7 mouse cellular contexts compared by ENCODE assay signal in the genomic region with DNA sequence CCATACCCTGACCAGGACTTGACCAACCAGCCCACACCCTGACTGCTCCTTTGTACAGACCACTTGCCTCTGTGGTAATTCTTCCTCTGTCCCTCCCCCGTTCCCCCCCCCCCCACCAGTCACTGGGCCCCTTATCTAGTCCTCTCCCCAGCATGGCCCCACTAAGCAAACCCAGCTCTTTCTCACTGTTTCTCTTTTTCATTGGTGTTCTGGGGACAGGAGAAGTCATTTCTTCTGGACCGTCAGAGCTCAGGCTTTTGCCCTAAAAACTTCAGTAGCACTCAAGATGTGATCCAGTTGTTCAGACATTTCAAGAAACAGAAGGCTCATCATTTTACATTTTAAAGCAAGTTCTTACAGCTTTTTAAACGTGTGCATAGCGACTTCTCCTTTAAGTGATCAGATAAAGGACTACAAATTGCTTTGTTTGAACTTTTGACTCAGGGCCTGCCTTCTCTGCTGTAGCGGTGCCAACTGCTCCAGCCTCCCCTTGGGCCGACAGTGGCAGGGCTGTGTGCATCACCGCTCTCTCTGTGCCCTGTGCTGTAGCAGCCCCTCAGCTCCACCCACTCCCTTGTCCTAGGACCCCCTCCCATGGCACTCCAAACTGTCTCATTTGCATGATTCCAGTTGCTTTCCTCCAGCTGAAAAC. TPM values are rescaled to one million over a fixed set of nuclear protein-coding genes. Genes with fewer than 3 reads are reported as not detected.
DNase-seq lines count a peak whose midpoint lies in the region; TF ChIP-seq lines count a peak whose summit lies in the region.

No protein-coding gene starts in this region.

- H3K4me3 ChIP-seq in layer of hippocampus, adult 2 months = no peak overlapping the region
- H3K4me3 ChIP-seq in embryonic fibroblast, embryonic 13.5 days (ENCODE audit: insufficient read depth, low read length) = no peak overlapping the region
- H3K4me3 ChIP-seq in megakaryocyte, embryonic 14.5 days (replicated peaks) = peak overlapping the region; percentile 88

- no peak for TF ChIP-seq CTCF in layer of hippocampus, adult 2 months (conservative IDR thresholded peaks at IDR 0.05)
- TF ChIP-seq CTCF in embryonic fibroblast, embryonic 13.5 days (IDR thresholded peaks at IDR 0.05; ENCODE audit: borderline replicate concordance, insufficient read depth, low read length) = no peak

- H3K36me3 ChIP-seq in megakaryocyte, embryonic 14.5 days (replicated peaks; ENCODE audit: low read length) = no peaks in the 10 kb centered on the region

- TF ChIP-seq POLR2A in embryonic fibroblast, embryonic 13.5 days (IDR thresholded peaks at IDR 0.05; ENCODE audit: low read depth, low read length) = no peak

- H3K9me3 ChIP-seq in megakaryocyte, embryonic 14.5 days = no peaks in the 10 kb centered on the region

- H3K4me1 ChIP-seq in embryonic fibroblast, embryonic 13.5 days (ENCODE audit: control insufficient read depth, insufficient read depth, low read length) = peaks cover 3% of the 10 kb centered on the region; the same call in 1 of the 2 replicates
- peaks cover 57% of the 10 kb centered on the region for H3K4me1 ChIP-seq in megakaryocyte, embryonic 14.5 days

- H3K27ac ChIP-seq in layer of hippocampus, adult 2 months = 0 out of 2 replicates have a peak overlapping the region, but pooled peaks have one; percentile 18
- H3K27ac ChIP-seq in embryonic fibroblast, embryonic 13.5 days (ENCODE audit: insufficient read depth, low read length) = peak overlapping the region; percentile 30; the same call in 1 of the 2 replicates

- no peak for DNase-seq in layer of hippocampus, adult 2 months (ENCODE audit: low spot score in 2 of 2)
- DNase-seq in layer of hippocampus, postnatal 25 days (ENCODE audit: extremely low spot score in 1 of 2, low spot score in 1 of 2) = no peak
- DNase-seq in adrenal gland, postnatal 25 days = peak; percentile 50
- DNase-seq in left cerebral cortex, adult 11 months (ENCODE audit: low spot score) = no peak
- DNase-seq in gastrocnemius, adult 18-20 months (ENCODE audit: low spot score) = no peak

- H3K27me3 ChIP-seq in megakaryocyte, embryonic 14.5 days (replicated peaks) = no peaks in the 10 kb centered on the region

RNA-seq across cellular contexts. Expression of gene Wdr26, which starts 34.8 kb away (rescaled TPM):
- total RNA-seq in layer of hippocampus, adult 2 months (2021) = 100 to 1,000 TPM; 104 to 117 TPM
- total RNA-seq in layer of hippocampus, postnatal 25 days (2021) = 100 to 1,000 TPM; 109 to 116 TPM
- total RNA-seq in adrenal gland, postnatal 25 days (2021) = 143 and 151 TPM in 2 replicates
- polyA plus RNA-seq in embryonic fibroblast, embryonic 13.5 days (2011; ENCODE audit: insufficient read length, low read depth, missing spikeins) = 144 and 146 TPM in 2 replicates
- polyA plus RNA-seq in megakaryocyte, embryonic 14.5 days (2012; ENCODE audit: insufficient read depth, low replicate concordance) = 11.4 and 14.3 TPM in 2 replicates
- total RNA-seq in gastrocnemius, adult 18-20 months (2021) = 10 to 100 TPM; 89.7 to 92.7 TPM
